Mouse (Mus musculus) forebrain, embryonic 16.5 days (tissue): ENCODE measurements at regions not wholly inside any gene's neighbourhood (a gene's known extent, or its start where the extent isn't known, plus 50 kb on each side); places are given as distances from the start of the nearest gene placed in this dataset.
"Not testable (repeated sequence)": the region's sequence is repeated elsewhere in the genome, so short reads cannot be mapped to it uniquely, and the experiment has no call there.

Experiments
- ATAC-seq: fragments of 200-750 bp; cut with Nextera tagmentation; 2 replicates; pipeline ENCODE4 v1.8.0; 2017; ENCODE audit warnings: mild to moderate bottlenecking, moderate library complexity
- H3K27ac ChIP-seq: fragments of 300-500 bp; sonication (generic); 2 replicates; pipeline ENCODE4 v1.5.1; 2014; ENCODE audit warnings: low read length, control low read depth
- H3K27me3 ChIP-seq: fragments of 300-500 bp; sonication (generic); replicated peaks from 2 replicates; pipeline ENCODE4 v1.6.1; 2014; ENCODE audit warnings: low read length; ENCODE audit not compliant: control insufficient read depth, insufficient read depth
- H3K36me3 ChIP-seq: fragments of 300-500 bp; sonication (generic); 2 replicates; pipeline ENCODE4 v1.6.1; 2014; ENCODE audit not compliant: control insufficient read depth, insufficient read depth
- H3K4me1 ChIP-seq: fragments of 300-500 bp; sonication (generic); replicated peaks from 2 replicates; pipeline ENCODE4 v1.6.1; 2014; ENCODE audit warnings: low read length; ENCODE audit not compliant: control insufficient read depth, insufficient read depth
- H3K4me2 ChIP-seq: fragments of 300-500 bp; sonication (generic); 2 replicates; pipeline ENCODE4 v1.6.1; 2014; ENCODE audit warnings: mild to moderate bottlenecking, low read length, control low read depth
- H3K4me3 ChIP-seq: fragments of 300-500 bp; sonication (generic); replicated peaks from 2 replicates; pipeline ENCODE4 v1.5.1; 2014; ENCODE audit warnings: mild to moderate bottlenecking, low read length, control low read depth
- H3K9ac ChIP-seq: fragments of 300-500 bp; sonication (generic); replicated peaks from 2 replicates; pipeline ENCODE4 v1.6.1; 2014; ENCODE audit warnings: low read depth, low read length, control low read depth
- H3K9me3 ChIP-seq: fragments of 300-500 bp; sonication (generic); 2 replicates; pipeline ENCODE4 v1.6.1; 2016; ENCODE audit warnings: low read length; ENCODE audit not compliant: control insufficient read depth
- WGBS: fragments of 180-500 bp; shearing (Covaris S2); extraction: QIAGEN DNeasy Blood & Tissue Kit; methylation state at CpG from one replicate; pipeline ENCODE4 v1.1.7; 2014; 5-methylcytosine and 5-hydroxymethylcytosine counted together

DNA sequence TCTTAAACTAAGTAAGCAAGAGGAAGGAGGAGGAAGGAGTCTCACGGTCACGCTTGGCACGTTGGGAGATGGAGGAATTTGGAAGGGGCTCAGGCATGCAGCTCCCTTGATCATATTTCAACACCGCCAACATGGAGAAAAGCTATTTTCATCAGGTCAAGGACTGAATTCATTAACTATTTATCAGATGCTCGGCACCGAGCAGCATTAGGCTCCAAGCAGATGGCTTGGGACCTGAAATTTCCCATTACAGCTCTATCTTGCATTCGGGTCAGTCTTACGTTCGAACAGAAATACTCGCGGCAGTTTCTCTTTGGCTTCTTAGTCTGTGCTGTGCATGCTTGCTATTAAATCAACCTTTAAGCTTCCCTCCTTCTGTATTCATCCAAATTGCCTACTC lies 278.7 kb downstream of the Plod2 start:
- Histone ChIP-seq H3K4me3 (no peak overlapping the region), H3K27me3 (no peaks in the 10 kb centered on the region), H3K27ac (no peak overlapping the region), H3K9me3 (no peaks in the 10 kb centered on the region), H3K9ac (no peak overlapping the region), H3K4me1 (no peaks in the 10 kb centered on the region), H3K36me3 (no peaks in the 10 kb centered on the region), H3K4me2 (no peak overlapping the region)
- WGBS = 64% methylated on average over 11 of the region's 11 CpGs
- ATAC-seq = no peak

DNA sequence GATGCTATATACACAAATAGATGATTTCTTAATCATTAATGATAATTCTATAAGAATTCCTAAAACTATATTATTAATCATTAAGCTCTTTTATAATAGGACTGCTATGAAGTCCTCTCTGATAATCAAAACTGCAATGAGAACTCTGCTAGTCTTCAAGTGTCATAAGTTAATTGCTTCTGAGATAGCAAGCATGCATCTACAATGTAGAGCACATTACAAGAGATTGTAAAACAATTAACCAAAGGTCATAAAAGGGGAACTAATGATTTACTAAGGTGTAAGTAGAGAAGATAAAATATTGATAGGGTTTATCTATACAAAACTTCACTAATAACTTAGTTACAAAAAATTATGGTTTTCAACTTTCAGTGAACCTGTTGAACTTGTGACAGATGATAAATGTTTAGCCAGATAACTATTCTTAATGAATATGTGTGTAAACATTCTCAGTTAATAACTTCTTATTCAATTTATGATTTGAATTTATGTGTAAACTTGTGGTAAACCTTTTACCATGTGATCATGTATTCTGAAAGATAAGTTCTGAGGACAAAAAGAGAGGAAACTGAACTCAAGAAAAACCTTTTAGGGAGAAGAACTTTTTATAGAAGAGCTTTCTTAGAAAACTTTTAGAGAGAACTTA lies 284.8 kb downstream of the Plod2 start:
- ATAC-seq = no peak
- H3K4me2 ChIP-seq = no peak overlapping the region
- no peaks in the 10 kb centered on the region for H3K4me1 ChIP-seq
- no peaks in the 10 kb centered on the region for H3K36me3 ChIP-seq
- H3K4me3 ChIP-seq = no peak overlapping the region
- H3K9me3 ChIP-seq = no peaks in the 10 kb centered on the region
- H3K9ac ChIP-seq = no peak overlapping the region
- H3K27me3 ChIP-seq = no peaks in the 10 kb centered on the region
- no peak overlapping the region for H3K27ac ChIP-seq

DNA sequence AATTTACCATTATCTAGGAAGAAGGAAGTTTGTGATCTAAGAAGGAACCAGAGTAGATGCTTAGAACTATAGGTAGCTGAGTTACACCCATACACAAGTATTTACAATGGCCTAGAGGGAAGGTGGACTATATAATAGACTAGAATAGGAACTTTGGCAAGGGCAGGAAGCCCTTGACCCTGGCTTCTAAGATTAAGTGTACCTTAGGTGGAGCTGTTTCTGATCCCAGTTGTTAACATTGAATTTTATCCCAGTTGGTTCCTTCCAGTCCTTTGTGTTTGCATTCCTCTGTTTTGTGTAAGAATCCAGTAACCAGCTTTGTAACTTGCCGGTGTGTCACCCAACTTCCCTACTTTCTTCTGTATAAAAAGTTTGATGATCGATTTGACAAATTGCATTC lies 294.1 kb downstream of the Plod2 start:
- not testable (repeated sequence) for H3K4me3 ChIP-seq, H3K4me1 ChIP-seq, H3K4me2 ChIP-seq, H3K27ac ChIP-seq, H3K9me3 ChIP-seq, ATAC-seq, H3K27me3 ChIP-seq, H3K36me3 ChIP-seq, H3K9ac ChIP-seq
- WGBS = 90% methylated on average over 2 of the region's 2 CpGs

DNA sequence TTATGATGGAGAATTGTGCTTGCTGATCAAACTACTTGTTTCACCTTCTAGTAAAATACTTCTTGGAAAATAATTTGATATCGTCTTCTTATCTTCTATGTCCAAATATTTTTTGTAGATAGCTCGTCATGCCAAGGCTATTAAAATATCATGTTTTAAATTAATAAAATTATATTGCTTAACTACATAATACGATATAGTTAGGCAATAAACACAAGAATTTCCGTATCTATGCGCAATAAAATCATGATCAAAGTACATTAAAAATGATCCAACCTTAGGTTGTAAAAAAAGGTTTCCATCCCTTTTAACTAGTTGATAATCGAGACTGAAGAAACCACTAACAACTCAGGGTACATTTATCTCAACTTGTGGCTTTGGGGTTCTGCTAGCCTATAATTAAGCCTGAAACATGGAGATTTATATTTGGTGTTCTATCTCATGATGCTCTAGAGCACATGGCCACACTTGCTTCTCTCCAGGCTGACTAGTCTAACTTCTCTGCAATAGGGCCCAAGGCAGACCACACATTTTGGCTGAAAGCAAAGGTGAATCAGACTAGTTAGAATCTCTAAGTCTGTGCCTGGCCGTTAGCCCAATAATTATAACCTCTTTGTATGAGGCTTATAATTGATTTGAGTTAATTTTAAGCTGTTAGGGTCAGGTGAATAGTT lies 314.5 kb downstream of the Plod2 start:
- H3K4me3 ChIP-seq = no peak overlapping the region
- H3K36me3 ChIP-seq = no peaks in the 10 kb centered on the region
- 95% methylated on average over 7 of the region's 7 CpGs for WGBS
- H3K9ac ChIP-seq = no peak overlapping the region
- no peak for ATAC-seq
- no peaks in the 10 kb centered on the region for H3K4me1 ChIP-seq
- H3K27ac ChIP-seq = no peak overlapping the region
- H3K9me3 ChIP-seq = no peaks in the 10 kb centered on the region
- no peak overlapping the region for H3K4me2 ChIP-seq
- H3K27me3 ChIP-seq = no peaks in the 10 kb centered on the region

DNA sequence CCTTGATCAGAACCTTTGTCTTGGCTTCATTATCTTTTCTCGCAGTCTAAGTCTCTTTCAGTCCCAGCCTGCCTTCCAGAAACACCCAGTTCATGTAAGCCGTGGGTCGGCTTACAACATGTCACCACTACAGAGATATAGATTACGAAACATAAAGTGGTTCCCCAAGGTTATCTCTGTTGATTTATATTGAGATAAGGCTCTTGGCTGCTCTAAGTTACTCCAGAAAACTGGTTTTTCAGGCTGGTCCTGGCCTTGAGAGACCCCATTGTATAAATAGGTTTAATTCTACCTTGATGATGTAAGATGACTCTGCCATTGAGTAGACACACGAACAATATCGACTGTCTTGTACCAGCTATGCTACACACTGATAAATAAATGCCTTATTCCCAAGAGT lies 323.8 kb downstream of the Plod2 start:
- Histone ChIP-seq H3K27me3 (no peaks in the 10 kb centered on the region), H3K4me2 (no peak overlapping the region), H3K27ac (no peak overlapping the region), H3K4me1 (no peaks in the 10 kb centered on the region), H3K36me3 (no peaks in the 10 kb centered on the region), H3K9ac (no peak overlapping the region), H3K9me3 (no peaks in the 10 kb centered on the region), H3K4me3 (no peak overlapping the region)
- WGBS = 94% methylated on average over 6 of the region's 6 CpGs
- no peak for ATAC-seq

DNA sequence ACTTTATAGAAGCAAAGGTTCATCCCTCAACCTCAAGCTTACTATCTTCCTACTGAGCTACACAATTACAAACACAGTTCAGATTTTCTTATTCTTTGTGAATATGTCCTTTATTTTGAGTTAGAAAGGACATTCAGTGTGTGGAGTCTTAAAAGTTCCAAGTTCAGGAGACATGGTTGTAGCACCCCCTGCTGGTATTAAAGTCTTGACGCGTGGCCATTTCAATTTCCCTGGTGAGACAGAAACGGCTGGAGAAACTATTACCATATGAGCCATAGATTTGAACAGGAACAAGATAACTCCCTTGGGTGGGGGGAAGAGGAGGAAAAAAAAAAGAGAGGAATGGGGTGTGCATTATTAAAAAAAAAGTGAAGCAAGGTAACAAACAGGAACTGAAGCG lies 336.6 kb downstream of the Plod2 start:
- no peak overlapping the region for H3K4me2 ChIP-seq
- H3K4me3 ChIP-seq = no peak overlapping the region
- no peak overlapping the region for H3K9ac ChIP-seq
- no peaks in the 10 kb centered on the region for H3K27me3 ChIP-seq
- H3K27ac ChIP-seq = no peak overlapping the region
- WGBS = 40% methylated on average over 4 of the region's 4 CpGs
- H3K4me1 ChIP-seq = no peaks in the 10 kb centered on the region
- H3K36me3 ChIP-seq = no peaks in the 10 kb centered on the region
- no peak for ATAC-seq
- no peaks in the 10 kb centered on the region for H3K9me3 ChIP-seq

DNA sequence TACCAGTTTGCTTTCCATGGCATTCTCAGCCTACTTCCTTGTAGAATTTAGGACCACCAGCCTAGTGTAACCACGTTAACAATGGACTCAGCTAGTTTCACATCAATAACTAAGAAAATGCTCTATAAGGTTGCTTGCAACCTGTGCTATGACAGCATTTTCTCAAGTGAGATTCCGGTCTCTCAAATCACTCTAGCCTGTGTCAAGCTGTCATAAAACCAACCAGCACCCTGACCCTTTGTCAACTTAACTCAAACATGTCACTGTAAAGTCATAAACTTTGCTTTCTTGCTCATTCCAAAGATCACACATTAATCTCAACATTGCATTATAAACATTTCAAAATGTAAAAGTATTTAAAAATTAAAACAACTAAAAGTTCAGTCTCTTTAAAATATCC lies 337.8 kb downstream of the Plod2 start:
- Histone ChIP-seq H3K4me1 (no peaks in the 10 kb centered on the region), H3K4me2 (no peak overlapping the region), H3K9ac (no peak overlapping the region), H3K9me3 (no peaks in the 10 kb centered on the region), H3K36me3 (no peaks in the 10 kb centered on the region), H3K27ac (no peak overlapping the region), H3K27me3 (no peaks in the 10 kb centered on the region), H3K4me3 (no peak overlapping the region)
- ATAC-seq = no peak
- WGBS = 87% methylated on average over 2 of the region's 2 CpGs

DNA sequence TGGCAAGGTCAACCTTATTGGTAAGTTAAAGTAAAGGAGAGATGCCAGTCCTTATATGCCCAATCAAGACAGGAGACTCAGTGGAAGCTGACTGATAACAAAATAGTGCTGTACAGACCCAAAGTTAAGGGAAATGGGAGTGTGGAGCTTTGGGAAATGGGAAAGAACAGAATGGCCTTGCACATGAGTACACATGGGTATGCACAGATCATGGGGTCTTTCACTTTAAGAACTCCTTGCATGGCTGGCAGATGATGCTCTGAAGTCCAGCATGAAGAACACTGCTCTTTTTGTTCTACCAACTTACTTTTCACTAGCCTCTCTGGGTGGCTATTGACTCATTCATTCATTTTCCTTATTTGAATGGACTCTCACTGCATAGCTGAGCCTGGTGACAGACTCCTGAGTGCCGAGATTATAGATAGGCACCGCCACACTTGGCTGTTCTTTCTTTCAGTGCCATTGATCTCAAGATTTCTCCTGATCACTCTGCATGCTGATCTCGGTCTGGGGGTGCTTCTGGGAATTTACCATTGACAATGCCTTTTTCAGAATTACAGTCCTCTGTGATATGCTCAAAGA lies 340.3 kb downstream of the Plod2 start:
- WGBS = 10% methylated on average over 3 of the region's 3 CpGs
- ATAC-seq = no peak
- no peak overlapping the region for H3K27ac ChIP-seq

DNA sequence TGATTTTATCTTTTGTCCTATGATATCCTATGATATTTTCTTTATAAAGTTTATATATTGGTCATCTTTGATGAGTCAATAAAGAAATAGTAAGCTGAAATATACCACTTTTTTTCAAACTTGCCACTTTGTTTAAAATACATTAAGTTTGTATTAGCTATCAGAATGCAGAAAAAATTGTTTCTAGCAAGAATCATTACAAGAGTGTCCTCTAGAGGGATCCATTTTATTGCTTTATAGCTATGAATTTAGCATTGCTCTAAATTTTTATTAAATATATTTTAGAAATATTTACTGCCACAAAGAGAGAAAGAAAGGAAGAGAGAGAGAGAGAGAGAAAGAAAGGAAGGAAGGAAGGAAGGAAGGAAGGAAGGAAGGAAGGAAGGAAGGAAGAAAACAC lies 348.0 kb downstream of the Plod2 start:
- H3K4me3 ChIP-seq = no peak overlapping the region
- H3K27ac ChIP-seq = no peak overlapping the region
- no peaks in the 10 kb centered on the region for H3K27me3 ChIP-seq
- H3K9me3 ChIP-seq = no peaks in the 10 kb centered on the region
- H3K9ac ChIP-seq = no peak overlapping the region
- ATAC-seq = no peak
- H3K4me1 ChIP-seq = no peaks in the 10 kb centered on the region
- no peaks in the 10 kb centered on the region for H3K36me3 ChIP-seq
- no peak overlapping the region for H3K4me2 ChIP-seq

More for the DNA sequence above, 340.3 kb downstream of the Plod2 start:
- Histone ChIP-seq H3K4me3 (no peak overlapping the region), H3K27me3 (no peaks in the 10 kb centered on the region), H3K4me2 (no peak overlapping the region), H3K36me3 (no peaks in the 10 kb centered on the region), H3K4me1 (no peaks in the 10 kb centered on the region), H3K9ac (no peak overlapping the region), H3K9me3 (no peaks in the 10 kb centered on the region)
